Mouse (Mus musculus): ENCODE data around the gene Trim31.

- TF ChIP-seq CTCF (IDR thresholded peaks at IDR 0.05; ENCODE audit: control insufficient read depth, insufficient read depth, insufficient read length) (no peak), MAX (IDR thresholded peaks at IDR 0.05) (no peak), MYOG (IDR thresholded peaks at IDR 0.05; ENCODE audit: control insufficient read depth, extremely low read depth, insufficient read length) (no peak), CEBPB (IDR thresholded peaks at IDR 0.05; ENCODE audit: low read depth) (no peak), MYOD1 (IDR thresholded peaks at IDR 0.05; ENCODE audit: control insufficient read depth, insufficient read length, low read depth) (no peak), USF1 (IDR thresholded peaks at IDR 0.05; ENCODE audit: low read depth) (no peak), FOSL1 (IDR thresholded peaks at IDR 0.05; ENCODE audit: insufficient read depth, low read length, poor library complexity, severe bottlenecking) (no peak)
Observed at GRCm38 (mm10) chr17:36848911-36849310, 49.0 kb upstream of the Trim31 start.

All from C2C12 (cell line).